Mouse (Mus musculus): Measurements from ENCODE around the gene Zfp114.

DNA sequence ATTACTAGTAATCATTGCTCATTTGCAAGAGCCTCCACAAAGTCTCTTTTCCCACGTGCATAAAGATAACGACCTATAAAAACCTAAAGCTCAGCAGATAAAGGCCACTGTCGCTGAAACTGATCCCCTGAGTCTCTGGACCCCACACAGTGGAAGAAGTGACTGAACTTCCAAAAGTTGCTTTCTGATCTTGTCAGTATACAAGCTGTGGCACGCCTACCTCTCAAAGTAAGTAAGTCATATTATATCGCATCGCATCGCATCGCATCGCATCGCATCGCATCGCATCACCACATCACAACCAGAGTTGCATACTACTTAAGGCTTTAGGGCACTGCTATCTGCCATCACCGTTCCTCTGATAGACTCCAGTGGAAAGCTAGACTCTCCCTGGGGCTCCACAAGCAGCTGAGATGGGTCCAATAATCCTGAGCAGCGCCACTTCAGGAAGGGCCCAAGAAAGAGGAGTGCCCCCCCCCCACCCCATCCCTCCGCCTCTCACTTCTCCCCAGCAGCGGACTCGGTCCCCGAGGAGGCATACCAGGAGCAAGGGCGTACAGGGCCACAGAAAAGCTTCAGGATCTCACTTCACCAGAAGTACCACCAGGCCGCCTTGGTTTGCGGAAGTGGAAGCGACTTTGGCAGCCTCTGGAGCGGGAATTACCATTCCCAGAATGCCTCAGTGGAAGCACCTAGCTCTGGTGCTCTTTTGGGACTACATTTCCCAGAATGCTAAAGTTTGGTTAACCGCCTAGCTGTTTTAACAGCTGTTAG, 32.8 kb downstream of the Zfp114 start:
- TF ChIP-seq GATA1 (IDR thresholded peaks at IDR 0.05; ENCODE audit: borderline replicate concordance, low read length), result no peak
- no peak for TF ChIP-seq FLI1 (IDR thresholded peaks at IDR 0.05; ENCODE audit: low read length)
